Mouse (Mus musculus) skeletal muscle tissue, postnatal 0 days (tissue): ENCODE data around the gene Gla. TPM values are rescaled to one million over a fixed set of nuclear protein-coding genes. Genes with fewer than 3 reads are reported as not detected.

Source experiments
- polyA plus RNA-seq: library from polyadenylated mRNA; unstranded; fragments of >200 nt; fragmentation: Nextera tagmentation; extraction: Ambion mirVana; gene quantifications from 2 replicates; pipeline ENCODE4 v1.2.1, GENCODE M21; 2015

Gene Gla
- polyA plus RNA-seq, result 1.7 and 2.0 TPM in 2 replicates

DNA sequence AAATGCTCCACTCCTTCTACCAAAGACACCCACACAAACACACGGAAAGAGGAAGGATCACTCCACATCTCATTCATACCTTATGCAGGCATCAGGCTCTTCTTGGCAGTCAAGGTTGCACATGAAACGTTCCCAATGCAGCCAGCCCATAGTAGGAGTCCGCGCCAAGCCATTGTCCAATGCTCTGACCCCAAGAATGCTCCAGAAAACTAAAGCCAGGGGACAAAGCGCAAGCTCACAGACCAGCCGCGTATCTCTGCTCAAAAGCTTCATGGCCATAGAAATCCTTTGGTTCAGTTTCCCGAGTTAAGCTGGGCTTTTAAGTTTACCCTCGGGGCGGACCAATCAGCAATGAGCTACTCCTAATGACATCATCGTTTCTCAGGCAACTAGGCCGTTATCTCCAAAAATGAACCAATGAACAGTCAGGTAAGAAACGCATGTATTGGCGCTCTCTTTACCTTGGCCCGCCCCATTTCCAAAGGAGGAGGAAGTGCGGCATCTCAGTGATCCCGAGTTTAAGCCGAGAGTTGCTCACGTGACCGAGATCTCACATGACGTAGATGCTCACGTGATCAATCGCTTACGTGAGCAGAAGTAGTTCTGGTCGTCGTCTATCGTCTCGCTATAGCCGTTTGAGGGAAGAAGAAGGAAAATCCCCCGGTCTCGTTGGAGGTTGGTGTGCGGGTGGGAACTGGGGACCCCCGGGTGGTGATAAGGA, at the start of gene Gla, which contains the start of gene Hnrnph2:
TSS of gene Gla (minus strand) at position 467 of the 721 bp plus-strand sequence.
TSS of gene Hnrnph2 (plus strand) at position 521 of the 721 bp plus-strand sequence.

DNA sequence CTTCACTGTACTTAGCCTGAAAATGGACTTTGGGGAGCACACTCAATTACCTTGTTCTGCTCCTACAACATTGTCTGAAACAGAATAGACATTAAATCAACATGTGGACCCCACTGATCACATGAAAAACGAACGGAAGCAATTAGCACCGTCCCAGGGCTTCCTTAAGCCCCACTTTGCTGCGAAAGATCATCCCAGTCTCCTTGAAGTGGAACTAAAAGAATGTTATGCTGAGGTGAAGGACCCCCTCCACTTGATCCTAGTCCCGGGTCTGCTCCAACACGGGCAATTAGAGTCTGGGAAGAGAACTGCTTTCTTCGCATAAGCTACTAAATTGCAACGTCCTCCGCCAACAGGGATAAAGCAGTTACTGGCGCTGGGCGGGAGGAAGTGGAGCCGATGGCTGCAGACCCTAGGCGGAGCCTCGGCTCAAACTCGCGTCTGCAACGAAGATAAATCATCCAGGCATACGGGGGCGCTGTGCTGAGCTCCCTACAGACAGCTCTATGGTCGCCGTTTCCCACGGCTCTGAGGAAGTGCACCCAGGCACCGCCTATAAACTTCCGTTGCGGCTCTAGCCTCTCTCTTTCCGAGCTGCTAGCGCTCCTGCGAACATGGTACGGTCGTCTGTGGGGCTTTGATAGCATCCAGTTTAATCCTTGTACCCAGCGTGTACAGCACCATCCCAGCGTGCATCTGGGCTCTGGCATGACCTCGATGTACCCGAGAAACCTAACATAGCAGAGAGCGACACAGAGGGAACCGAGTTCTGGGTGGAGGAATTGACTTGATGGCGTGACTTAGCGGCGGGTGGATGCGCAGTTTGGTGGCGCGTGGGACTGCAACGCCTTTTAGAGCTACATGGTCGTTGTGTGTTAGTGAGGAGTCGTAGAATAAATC, 15.6 kb downstream of the Gla start, which contains the start of gene Rpl36a:
TSS of gene Rpl36a (plus strand) at position 552 of the 900 bp plus-strand sequence.

GRCm38 (mm10) chrX:134582888-134583669, 17.8 kb downstream of the Gla start, which contains the start of gene Btk:
TSS of gene Btk (minus strand) at chrX:134583570.

DNA sequence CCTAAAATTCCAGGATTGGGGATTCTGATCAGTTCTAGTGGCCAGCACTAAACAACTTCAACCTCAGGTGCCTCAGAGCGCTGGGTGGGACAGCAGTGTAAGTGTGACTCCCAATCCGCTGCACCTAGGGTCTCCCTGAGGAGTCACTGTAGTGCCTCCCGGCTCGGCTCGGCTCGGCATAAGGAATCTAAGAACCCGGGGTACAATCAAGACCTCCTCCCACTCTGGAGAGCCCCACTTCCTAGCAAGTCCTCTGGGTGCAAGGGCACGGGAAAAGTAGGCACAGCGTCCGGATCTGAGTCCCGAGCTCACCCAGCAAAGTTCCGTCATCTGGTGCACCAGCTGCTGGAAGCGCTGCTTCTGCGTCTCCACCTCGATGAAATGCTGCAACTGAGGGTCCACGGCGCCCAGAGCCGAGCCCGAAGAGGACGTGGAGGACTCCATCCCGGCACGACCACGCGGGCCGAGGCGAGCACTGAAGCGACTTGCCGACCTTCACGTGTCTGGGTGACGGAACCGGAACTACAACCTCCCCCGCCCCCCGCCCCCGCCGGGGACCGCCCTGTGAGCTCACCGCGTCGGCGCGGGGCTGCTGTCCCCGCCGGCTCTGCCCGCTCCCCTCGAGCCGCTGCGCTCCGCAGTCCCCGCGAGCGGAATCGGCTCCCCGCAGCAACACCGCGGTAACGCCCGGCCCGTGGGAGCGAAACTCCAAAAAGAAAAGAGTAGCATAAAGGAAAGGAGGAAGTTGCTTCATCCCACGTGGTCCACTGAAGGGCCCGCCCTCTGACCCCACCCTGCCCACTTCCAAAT, 59.6 kb downstream of the Gla start, which contains the start of gene Timm8a1:
TSS of gene Timm8a1 (minus strand) at position 721 of the 810 bp plus-strand sequence.

Other genes starting within 250 kb of the Gla start
- gene Drp2, start 196.6 kb downstream of the Gla start, polyA plus RNA-seq, result 2.3 and 2.8 TPM in 2 replicates
- not detected in 2 replicates for gene Taf7l, start 124.6 kb downstream of the Gla start, polyA plus RNA-seq
- gene Timm8a1, start 59.3 kb downstream of the Gla start, polyA plus RNA-seq, result 54.5 and 56.1 TPM in 2 replicates
- gene Btk, start 17.6 kb downstream of the Gla start, polyA plus RNA-seq, result 1.8 and 1.9 TPM in 2 replicates
- 299 and 323 TPM in 2 replicates for gene Rpl36a, start 15.5 kb downstream of the Gla start, polyA plus RNA-seq
- 74.5 and 79.7 TPM in 2 replicates for gene Hnrnph2, start 54 bp upstream of the Gla start, polyA plus RNA-seq
- 5.3 and 7.5 TPM in 2 replicates for gene Armcx4, start 85.4 kb upstream of the Gla start, polyA plus RNA-seq
- 28.4 and 28.6 TPM in 2 replicates for gene Armcx1, start 116.8 kb upstream of the Gla start, polyA plus RNA-seq
- 19.4 and 19.7 TPM in 2 replicates for gene Armcx6, start 150.3 kb upstream of the Gla start, polyA plus RNA-seq
- gene Armcx3, start 155.5 kb upstream of the Gla start, polyA plus RNA-seq, result 90.7 and 93.7 TPM in 2 replicates
- gene Armcx2, start 208.1 kb upstream of the Gla start, polyA plus RNA-seq, result 40.6 and 41.0 TPM in 2 replicates